Mouse (Mus musculus): ENCODE measurements around the gene G430095P16Rik.

DNA sequence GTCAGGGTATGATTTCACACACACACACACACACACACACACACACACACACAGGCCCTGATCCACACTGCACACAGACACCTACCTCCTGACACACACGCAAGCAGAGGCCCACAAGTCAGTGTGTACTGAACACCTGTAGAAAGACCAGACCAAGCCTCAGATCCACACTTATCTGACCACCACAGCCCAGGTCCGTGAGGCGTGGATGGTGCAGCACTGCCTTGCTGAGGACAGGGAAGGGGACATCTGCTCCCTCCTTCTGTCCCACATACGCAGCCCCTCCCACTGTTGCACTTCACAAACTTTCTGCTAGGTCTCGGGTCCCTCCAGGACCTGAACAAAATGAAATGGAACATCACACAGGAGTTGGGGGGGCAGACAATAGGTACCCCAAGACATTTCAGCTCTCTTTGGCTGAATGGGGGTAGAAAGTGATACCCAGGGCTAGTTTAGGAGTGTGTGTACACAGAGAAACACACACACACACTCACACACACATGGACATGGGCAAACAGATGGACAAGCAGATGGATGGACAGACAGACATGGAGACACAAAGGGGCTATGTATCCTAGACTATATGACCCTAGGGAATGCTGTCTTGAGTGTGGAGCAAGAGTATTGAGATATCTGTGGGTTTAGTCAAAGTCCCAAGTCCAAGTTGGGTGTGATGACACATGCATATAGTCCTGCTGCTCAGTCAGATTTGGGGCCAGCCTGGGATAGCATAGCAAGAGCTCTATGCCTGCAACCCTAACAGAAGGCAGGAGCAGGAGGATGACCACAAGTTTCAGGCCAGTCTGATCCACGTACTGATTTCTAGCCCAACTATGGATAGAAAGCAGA, 30.2 kb downstream of the G430095P16Rik start:
- no peak for TF ChIP-seq CTCF (IDR thresholded peaks at IDR 0.05; ENCODE audit: low read depth)
- TF ChIP-seq EP300 (IDR thresholded peaks at IDR 0.05; ENCODE audit: low read depth), result no peak

All from liver, postnatal 0 days (tissue).